Mouse (Mus musculus) skeletal muscle tissue, adult 2 months (tissue): ENCODE data around the gene Olfr1155.

ENCODE experiments used
- DNase-seq: peaks from one replicate; pipeline ENCODE4 v3.0.0-alpha.2; 2012; ENCODE audit warnings: low read depth, low spot score

The Olfr1155 gene

GRCm38 (mm10) chr2:87945037-87945436 is at the start of gene Olfr1155:
TSS of gene Olfr1155 (minus strand) at chr2:87945137.
- DNase-seq = no peak

- DNase-seq = no peak
Measured at GRCm38 (mm10) chr2:87989813-87990212, 44.9 kb upstream of the Olfr1155 start, which contains the start of gene Olfr1158. TSS of gene Olfr1158 (plus strand) at chr2:87990113.

- DNase-seq = no peak
Measured at GRCm38 (mm10) chr2:87974563-87974962, 29.6 kb upstream of the Olfr1155 start, which contains the start of gene Olfr74. TSS of gene Olfr74 (minus strand) at chr2:87974663.

GRCm38 (mm10) chr2:87968199-87968598 is 23.3 kb upstream of the Olfr1155 start, which contains the start of gene Olfr1157:
TSS of gene Olfr1157 (minus strand) at chr2:87968299.
- DNase-seq = no peak

- DNase-seq = no peak
Measured at GRCm38 (mm10) chr2:87953000-87953399, 8.1 kb upstream of the Olfr1155 start, which contains the start of gene Olfr1156. TSS of gene Olfr1156 (minus strand) at chr2:87953100.

GRCm38 (mm10) chr2:87905066-87905465 is 39.9 kb downstream of the Olfr1155 start, which contains the start of gene Olfr1154:
TSS of gene Olfr1154 (minus strand) at chr2:87905166.
- DNase-seq = no peak

GRCm38 (mm10) chr2:87894662-87895061 is 50.3 kb downstream of the Olfr1155 start, which contains the start of gene Olfr1153:
TSS of gene Olfr1153 (plus strand) at chr2:87894962.
- no peak for DNase-seq
